Mouse (Mus musculus): ENCODE measurements around the gene Fip1l1.

- TF ChIP-seq CTCF (IDR thresholded peaks at IDR 0.05; ENCODE audit: control insufficient read depth, insufficient read depth, low read length) = no peak
- no peak for TF ChIP-seq POLR2A (IDR thresholded peaks at IDR 0.05; ENCODE audit: borderline replicate concordance, control insufficient read depth, low read depth, low read length)
Observed at GRCm38 (mm10) chr5:74561151-74561550, 25.9 kb downstream of the Fip1l1 start.

All from bone marrow, adult 2 months (tissue).